Mouse (Mus musculus): Measurements from ENCODE around the gene Adam15. TPM values are rescaled to one million over a fixed set of nuclear protein-coding genes. Genes with fewer than 3 reads are reported as not detected.

Gene Adam15
- 100 to 1,000 TPM in 1 of 2 experiments, 10 to 100 TPM in 1; 99.8 to 102 TPM for total RNA-seq (2021)
- long read RNA-seq, experiment 1, transcript Adam15-201 (23 exons, 2,975 nt), result major isoform, 23 of 107 reads
- long read RNA-seq, experiment 1, transcript Adam15-202 (21 exons, 2,799 nt), result minor isoform, 8 of 107 reads
- long read RNA-seq, experiment 1, partial matches to known transcripts, result 16 of 107 reads
- long read RNA-seq, experiment 1, other reads (novel, unspliced or antisense), result 56 of 107 reads
- long read RNA-seq, experiment 2, transcript Adam15-202 (21 exons, 2,799 nt), result minor isoform, 6 of 46 reads
- long read RNA-seq, experiment 2, transcript Adam15-201 (23 exons, 2,975 nt), result major isoform, 11 of 46 reads
- long read RNA-seq, experiment 2, partial matches to known transcripts, result 11 of 46 reads
- long read RNA-seq, experiment 2, other reads (novel, unspliced or antisense), result 18 of 46 reads

- DNase-seq (ENCODE audit: low spot score in 2 of 2), result peak; percentile 88 to 92
These were observed at the start of gene Adam15 for GRCm38 (mm10) chr3:89349869-89350501. TSS of gene Adam15 (minus strand) at chr3:89349996.

- DNase-seq (ENCODE audit: low spot score in 2 of 2), result no peak
These were observed 46.8 kb upstream of the Adam15 start for GRCm38 (mm10) chr3:89396654-89397005.

DNA sequence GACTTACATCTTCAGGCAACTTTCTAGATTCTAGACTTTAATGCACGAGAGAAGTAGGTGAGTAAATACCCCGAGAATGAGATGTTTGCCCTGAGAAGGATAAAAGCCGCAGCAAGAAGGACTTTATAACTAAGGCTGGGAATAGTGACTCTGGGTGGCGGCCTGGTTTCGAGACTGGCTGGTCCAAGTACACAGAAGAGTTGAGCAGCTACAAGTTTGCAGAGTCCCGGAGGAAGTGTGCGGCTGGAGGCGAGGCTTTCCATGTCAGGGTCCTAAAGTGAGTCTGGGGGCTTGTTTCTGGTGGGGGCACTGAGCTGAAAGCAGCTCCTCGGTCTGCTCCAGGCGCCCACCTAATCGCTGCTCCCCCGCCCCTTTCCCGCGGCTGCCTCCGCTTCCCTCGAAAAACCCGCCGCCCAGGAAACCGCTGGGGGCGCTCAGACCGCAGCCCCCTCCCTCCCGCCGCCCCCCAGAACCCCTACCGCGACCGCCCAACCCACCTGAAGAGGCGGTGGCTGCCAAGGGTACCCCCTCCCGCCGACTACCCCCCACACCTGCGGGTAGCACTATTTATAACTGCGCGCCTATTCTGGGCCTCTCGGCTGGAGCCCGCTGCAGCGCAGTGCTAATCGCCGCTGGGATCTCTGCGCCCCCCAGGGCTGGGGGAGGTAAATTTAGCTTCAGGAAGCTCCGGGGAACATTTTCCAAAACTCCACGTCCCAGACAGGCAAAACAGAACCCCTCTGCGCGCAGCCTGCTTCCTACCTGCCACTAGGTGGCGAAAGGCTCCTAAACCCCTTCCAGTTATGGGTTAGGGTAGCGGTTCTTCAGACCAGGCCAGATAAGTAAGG is 46.2 kb upstream of the Adam15 start:
- DNase-seq (ENCODE audit: low spot score in 2 of 2), result peak in 1 of 2 experiments; percentile 57

- DNase-seq (ENCODE audit: low spot score in 2 of 2), result no peak
These were observed 45.6 kb upstream of the Adam15 start for GRCm38 (mm10) chr3:89395419-89395805.

DNA sequence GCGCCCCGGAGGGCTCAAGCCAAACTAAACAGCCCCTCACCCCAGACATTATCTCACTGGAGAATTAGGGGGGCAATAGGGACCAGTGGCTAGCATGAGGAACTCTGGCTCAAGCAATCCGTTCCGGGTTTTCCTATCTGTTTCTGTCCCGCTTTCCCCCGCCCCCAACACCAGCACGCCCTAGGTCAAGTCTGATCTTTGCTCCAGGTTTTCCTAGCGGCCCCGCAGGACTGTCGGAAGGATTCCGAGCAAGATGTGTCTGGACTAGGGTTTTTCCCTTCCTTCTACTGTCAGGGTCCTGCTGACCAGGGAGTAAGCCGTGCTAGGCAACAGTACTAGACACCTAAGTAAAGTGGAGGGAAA is 45.1 kb upstream of the Adam15 start:
- peak in 1 of 2 experiments; percentile 53 for DNase-seq (ENCODE audit: low spot score in 2 of 2)

DNA sequence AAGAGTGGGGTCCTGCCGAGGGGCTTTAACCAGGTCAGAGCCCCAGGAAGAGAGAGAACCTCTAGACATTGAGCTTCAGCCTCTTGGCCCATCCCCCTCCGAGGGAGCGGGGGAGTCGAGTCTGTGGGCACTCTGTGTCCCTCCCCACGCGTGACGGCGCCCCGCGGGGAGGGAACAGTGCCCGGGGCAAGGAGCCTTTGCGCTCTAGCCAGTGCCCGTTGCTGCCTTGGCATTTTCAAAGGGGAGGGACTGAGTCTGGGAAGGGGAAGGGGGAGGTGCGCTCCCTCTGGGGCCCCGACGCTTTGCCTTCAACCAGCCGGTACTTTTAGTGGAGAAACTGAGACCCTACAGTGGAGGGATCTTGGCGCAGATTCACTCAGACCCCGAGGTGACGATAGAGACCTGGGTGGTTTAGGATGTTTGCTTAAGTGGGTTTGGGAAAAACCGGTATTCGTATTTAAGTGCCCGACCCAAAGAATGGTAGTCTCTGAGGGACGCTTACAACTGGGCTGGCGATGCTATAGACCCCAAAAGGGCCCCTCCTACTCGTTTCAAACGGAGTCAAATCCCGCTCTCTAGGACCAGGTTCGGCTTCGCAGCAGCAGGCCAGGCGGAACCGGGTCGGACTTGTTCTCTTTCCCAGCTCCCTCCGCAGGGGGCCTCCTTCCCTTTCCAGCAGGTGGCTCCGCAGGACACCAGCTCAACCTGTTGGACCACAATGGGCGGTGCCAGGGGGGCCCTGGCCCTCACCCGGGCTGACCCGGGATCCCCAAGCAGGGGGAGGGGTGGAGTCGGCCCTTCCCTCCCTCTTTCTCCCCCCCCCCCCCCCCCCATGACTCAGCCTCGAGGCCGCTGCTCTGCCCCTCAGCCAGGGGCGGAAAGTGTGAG is 44.5 kb upstream of the Adam15 start, which contains the start of gene Zbtb7b:
Gene Zbtb7b, minus strand, starts transcription at position 771 of the 888 bp plus-strand sequence.
- DNase-seq (ENCODE audit: low spot score in 2 of 2), result peak in 1 of 2 experiments; percentile 45

DNA sequence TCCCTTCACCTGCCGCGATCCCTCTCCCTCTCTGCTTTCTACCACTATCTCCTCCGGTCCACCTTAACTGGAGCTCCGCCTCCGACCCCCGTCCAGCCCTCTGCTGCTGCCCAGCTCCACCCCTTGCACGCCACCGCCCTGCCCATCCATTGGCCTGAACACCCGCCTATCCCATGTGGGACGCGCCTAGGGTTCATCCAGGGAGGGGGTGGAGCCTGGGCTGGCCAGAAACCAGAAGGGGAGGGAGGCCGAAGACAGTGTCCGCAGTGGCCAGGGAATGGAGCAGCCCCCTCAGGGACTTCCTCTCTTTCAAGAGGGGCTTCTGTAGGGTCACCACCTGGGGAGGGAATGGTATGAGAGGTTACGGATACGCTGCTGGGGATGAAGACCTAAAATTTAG is 43.8 kb upstream of the Adam15 start:
- DNase-seq (ENCODE audit: low spot score in 2 of 2), result peak; percentile 96

- DNase-seq (ENCODE audit: low spot score in 2 of 2), result no peak
These were observed 43.1 kb upstream of the Adam15 start for GRCm38 (mm10) chr3:89392871-89393311.

DNA sequence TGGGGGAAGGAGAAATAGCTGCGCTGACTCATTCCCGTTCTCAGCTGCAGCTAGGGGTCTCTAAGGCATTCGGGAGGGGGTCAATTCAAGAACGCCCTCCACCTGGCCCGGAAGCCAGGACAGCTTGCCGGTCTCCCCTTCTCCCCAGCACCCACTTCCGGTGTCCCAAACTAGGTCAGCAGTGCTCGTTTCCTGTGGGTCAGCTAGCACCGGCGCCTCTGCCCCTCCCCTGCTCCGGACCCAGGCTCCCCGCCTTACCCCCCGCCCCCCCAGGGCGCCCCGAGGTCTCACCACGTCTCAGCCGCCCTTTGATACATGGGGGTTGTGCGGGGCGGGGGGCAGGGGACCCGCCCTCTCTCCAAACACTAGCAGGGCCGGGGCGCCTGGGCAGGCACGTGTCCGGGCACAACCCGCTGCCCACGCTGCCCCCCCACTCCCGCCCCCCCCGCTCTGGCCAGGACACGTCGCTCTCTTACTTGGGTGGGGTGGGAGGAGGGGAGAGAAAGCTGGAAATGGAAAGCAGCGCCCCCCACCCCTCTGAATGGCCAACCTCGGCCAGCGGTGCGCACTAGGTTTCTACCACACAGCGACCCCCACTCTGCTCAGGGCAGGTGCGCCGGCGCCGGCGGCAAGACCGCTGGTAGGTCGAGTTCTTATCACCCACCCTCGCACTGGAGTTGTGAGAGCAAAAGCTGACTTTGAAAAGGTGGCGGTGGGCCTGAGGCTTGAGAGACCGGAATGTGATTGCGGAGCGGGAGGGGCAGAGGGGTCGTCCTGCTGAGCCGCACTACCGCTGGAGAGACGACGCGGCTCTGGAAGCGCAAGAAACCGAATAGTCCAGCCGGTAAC is 42.1 kb upstream of the Adam15 start:
- no peak for DNase-seq (ENCODE audit: low spot score in 2 of 2)

DNA sequence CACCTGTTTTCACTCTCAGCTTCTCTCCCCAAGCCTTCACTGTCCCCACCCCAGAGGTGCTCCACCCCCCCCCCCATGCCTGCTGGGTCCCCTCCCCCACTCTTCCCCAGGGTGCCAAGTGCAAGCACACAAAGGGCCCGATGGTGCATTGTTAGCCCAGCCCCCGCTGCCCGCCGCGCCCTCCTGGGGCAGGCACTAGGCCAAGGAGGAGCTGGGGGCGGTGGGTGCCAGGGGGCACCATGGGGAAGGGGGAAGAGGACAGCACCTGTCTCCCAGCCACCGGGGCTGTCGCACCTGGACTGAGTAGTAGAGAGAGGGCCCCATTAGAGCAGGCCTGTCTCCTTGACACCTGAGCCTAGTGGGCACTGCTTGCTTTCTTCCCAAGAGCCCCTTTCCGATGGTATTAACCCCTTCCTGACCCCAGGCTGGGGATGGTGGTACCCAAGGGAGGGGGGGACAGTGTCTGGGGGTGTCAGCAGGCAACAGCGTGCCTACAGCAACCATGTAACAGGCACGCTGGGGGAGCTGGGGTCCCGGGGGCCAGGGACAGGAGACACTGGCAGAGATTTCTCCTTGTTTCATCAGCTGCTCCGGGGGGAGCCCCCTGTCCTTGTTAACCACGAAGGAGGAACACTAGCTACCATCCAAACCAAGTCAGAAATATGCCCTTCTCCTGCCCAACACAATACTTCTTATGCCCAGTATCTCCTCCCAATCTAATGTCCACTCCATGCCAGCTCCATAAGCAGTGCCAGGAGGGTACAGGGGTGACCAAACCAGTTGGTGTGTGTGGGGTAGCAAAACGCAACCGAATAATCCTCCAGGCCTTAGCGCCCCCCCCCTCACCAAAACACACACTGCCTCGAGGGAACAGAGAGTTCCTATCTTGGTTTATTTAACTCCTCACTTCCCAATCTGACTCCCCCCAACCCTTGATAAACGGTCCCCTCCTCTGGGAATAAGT is 41.2 kb upstream of the Adam15 start:
- DNase-seq (ENCODE audit: low spot score in 2 of 2), result no peak

DNA sequence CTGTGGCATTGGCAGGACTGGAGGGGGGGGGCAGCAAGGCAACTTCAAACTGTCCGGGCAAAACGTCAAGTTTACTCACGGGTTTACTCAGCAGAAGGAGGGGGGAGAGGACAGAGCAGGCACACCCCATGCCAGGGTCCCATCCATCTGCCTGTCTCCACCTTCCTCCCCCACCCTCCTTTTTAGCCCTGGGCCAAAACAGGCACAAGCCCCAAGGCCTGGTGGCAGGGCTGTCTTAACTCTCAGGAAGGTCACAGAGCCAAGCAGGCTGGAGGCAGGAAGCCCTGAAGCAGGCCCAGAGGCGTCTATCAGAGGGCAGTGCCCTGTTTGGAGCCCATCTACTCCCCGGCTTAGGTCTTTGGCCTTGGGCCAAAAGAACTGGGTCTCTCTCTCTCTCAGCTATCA is 40.3 kb upstream of the Adam15 start:
- DNase-seq (ENCODE audit: low spot score in 2 of 2), result no peak

- no peak for DNase-seq (ENCODE audit: low spot score in 2 of 2)
These were observed 39.3 kb upstream of the Adam15 start for GRCm38 (mm10) chr3:89388901-89389740.

DNA sequence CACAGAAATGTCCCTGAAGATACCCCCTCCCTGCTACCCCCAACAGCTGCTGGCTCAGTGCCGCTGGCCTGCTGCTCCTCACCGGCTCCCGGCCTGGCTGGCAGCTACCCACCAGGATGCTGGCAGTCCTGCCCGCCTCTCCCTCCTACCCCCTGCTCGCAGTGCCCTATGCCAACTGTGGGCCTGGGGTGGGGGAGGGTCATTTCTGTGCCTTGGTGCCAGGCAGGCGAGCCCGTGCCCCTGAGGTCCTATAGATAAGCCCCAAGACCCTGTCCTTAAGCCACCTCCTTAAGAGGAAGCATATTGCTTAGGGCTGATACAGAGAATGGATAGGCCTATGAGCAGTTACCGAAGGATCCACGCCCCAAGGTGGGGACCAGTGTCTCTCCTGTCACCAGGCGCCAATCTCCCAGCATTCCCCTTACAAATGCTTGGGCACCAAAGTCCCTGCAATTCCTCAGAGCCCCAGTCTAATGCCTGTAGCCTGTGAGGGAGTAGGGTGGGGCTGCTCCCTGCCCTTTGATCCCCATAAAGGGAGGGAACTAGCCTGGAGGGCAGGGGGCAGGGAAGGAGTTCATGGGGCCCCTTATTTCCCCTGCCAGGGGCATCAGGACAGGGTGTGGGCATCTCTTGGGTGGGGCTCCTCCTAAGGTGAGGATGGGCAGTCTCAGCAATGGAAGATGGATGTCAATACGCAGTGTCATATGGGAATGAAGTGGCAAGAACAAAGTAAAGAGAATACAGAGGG is 38.5 kb upstream of the Adam15 start:
- DNase-seq (ENCODE audit: low spot score in 2 of 2), result no peak

- no peak for DNase-seq (ENCODE audit: low spot score in 2 of 2)
These were observed 37.8 kb upstream of the Adam15 start for GRCm38 (mm10) chr3:89387632-89388031.

DNA sequence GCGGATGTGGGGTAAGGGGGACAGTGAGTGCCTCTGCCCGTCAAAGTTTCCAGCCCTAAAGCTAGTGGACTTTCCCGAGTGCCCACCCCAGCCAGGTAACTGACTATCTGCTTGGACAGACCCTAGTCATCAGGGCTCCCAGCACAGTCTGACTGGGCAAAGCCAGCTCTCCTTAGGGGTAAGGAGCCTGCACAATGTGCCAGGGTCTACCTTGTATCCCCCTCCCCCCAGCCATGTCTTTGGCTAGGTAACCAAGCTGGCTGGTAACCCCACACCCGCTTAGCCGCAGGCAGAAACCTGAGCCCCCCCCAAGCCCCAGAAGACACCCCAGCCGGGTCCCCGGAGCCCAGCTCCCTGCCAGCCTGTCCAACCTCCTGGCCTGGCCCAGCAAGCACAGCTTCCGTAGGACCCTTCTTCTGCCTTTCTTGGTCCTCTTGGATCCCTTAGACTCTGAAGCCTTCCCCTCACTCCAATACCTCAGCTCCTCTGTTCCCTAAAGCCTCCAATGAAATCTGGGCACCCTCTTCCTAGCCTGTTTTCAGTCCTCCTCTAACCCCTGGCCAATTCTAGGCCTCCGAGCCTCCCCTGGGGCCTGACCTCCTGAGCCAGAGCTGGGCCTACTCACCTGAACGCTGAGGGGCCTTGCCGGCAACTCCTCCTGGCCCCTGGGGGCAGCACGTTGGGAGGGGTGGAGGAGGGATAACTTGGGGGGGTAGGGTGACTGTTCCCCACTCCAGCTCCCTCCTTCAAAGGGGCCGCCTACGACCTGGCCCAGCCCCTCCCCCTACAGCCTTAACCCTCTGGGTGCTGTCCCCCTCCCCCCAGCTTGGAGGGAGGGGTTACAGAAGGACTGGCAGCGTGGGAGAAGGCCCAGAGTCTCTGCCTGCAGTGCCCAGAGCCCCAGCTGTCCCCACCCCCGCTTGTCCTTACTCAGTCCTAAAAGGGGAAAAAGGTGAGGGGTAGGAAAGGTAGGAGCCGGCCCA is 36.9 kb upstream of the Adam15 start:
- DNase-seq (ENCODE audit: low spot score in 2 of 2), result no peak

DNA sequence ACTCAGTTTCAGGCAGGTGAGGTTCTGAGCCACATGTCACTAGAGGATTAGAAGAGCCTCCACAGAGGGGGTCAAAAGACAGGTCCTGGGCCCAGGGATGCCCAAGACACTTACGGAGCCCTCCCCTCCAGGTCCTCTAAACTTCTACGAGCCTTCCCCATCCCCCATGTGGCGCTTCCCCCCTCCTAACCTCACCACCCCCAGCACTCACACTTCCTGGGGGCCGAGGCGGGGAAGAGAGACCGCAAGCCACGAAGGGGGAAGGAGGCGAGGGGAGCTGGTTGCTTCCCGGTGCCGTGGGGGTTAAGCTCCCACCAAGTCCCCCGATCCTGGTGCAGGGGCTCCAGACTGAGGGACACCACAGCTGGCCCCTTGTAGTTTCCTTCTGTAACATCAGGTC is 35.7 kb upstream of the Adam15 start:
- no peak for DNase-seq (ENCODE audit: low spot score in 2 of 2)

Data from left cerebral cortex, adult 18-20 months (tissue).